Mouse (Mus musculus) mouse trophoblast stem cell (cell line): ENCODE measurements around the gene Bola2.
"Not testable (repeated sequence)": the region's sequence is repeated elsewhere in the genome, so short reads cannot be mapped to it uniquely, and the experiment has no call there.

Source experiments
- in situ Hi-C, 2 experiments: fragments of 300-500 bp; cut with MseI, MboI; formaldehyde crosslinking; loops; 2 replicates in 1 of 2; 3 replicates in 1 of 2; pipeline ENCODE4 v1.15.1; 2025

The Bola2 gene

GRCm38 (mm10) chr7:126707442-126708174, 12.4 kb downstream of the Bola2 start, which contains the start of gene Coro1a:
TSS of gene Coro1a (minus strand) at chr7:126707787.
- in situ Hi-C loops: no loop called here

GRCm38 (mm10) chr7:126708175-126708952, 13.2 kb downstream of the Bola2 start:
- in situ Hi-C loops: no loop called here

GRCm38 (mm10) chr7:126710266-126710665, 15.1 kb downstream of the Bola2 start:
- in situ Hi-C loops: no loop called here

- in situ Hi-C loops: no loop called here
Measured at GRCm38 (mm10) chr7:126711910-126712309, 16.7 kb downstream of the Bola2 start.

GRCm38 (mm10) chr7:126715679-126716078, 20.5 kb downstream of the Bola2 start:
- in situ Hi-C loops: no loop called here

- in situ Hi-C loops: no loop called here
Measured at GRCm38 (mm10) chr7:126717566-126717965, 22.4 kb downstream of the Bola2 start.

- in situ Hi-C loops: no loop called here
Measured at GRCm38 (mm10) chr7:126718787-126719337, 23.7 kb downstream of the Bola2 start.

GRCm38 (mm10) chr7:126721635-126722034, 26.4 kb downstream of the Bola2 start:
- in situ Hi-C loops: no loop called here

- in situ Hi-C loops: no loop called here
Measured at GRCm38 (mm10) chr7:126725077-126725476, 29.9 kb downstream of the Bola2 start.

- in situ Hi-C loops: no loop called here
Measured at GRCm38 (mm10) chr7:126725667-126726066, 30.5 kb downstream of the Bola2 start.

- in situ Hi-C loops: not testable (repeated sequence)
Measured at GRCm38 (mm10) chr7:126730256-126730789, 35.1 kb downstream of the Bola2 start.

GRCm38 (mm10) chr7:126736122-126736521, 40.9 kb downstream of the Bola2 start:
- in situ Hi-C loops: no loop called here

GRCm38 (mm10) chr7:126739551-126739950, 44.4 kb downstream of the Bola2 start:
- in situ Hi-C loops: no loop called here

- in situ Hi-C loops: no loop called here
Measured at GRCm38 (mm10) chr7:126740132-126740735, 45.0 kb downstream of the Bola2 start.

GRCm38 (mm10) chr7:126740977-126741376, 45.8 kb downstream of the Bola2 start:
- in situ Hi-C loops: no loop called here

GRCm38 (mm10) chr7:126741452-126741851, 46.3 kb downstream of the Bola2 start:
- in situ Hi-C loops: no loop called here

GRCm38 (mm10) chr7:126741964-126742482, 46.8 kb downstream of the Bola2 start:
- in situ Hi-C loops: no loop called here

- in situ Hi-C loops: no loop called here
Measured at GRCm38 (mm10) chr7:126746066-126746465, 50.9 kb downstream of the Bola2 start.

- in situ Hi-C loops: no loop called here
Measured at GRCm38 (mm10) chr7:126746798-126747197, 51.6 kb downstream of the Bola2 start.

- in situ Hi-C loops: no loop called here
Measured at GRCm38 (mm10) chr7:126748824-126749223, 53.6 kb downstream of the Bola2 start.
